8 mouse cellular contexts compared by ENCODE assay signal in the genomic region with DNA sequence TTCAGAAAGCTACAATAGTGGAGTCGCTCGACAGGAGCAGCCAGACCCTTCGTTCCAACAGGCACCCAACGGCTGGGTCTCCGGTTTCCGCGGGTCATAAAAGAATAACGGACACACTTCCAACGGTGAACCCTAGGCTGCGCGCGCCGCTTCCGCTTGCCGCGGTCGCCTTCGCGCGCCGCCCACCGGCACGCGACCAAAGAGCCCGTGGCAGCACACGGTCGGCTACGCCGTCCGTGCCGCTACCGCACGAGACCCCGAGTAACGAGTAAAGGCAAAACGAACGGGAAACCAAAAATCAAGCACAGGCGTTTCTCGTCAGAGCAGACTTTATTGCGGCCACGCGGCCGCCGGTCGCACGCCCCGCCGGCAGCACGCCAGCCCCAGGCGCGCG. TPM values are rescaled to one million over a fixed set of nuclear protein-coding genes. Genes with fewer than 3 reads are reported as not detected.
DNase-seq lines count a peak whose midpoint lies in the region; ATAC-seq and TF ChIP-seq lines count a peak whose summit lies in the region.

No protein-coding gene starts in this region.

- ATAC-seq in forebrain, embryonic 11.5 days (replicated peaks; ENCODE audit: low FRiP score) = peak; percentile 53
- ATAC-seq in heart, postnatal 0 days (ENCODE audit: insufficient read depth, low read depth) = peak; percentile 45
- peak; percentile 21 for ATAC-seq in lung, embryonic 15.5 days (ENCODE audit: borderline replicate concordance, extremely low read depth, low FRiP score, low TSS enrichment)

- no peak for TF ChIP-seq CTCF in heart, postnatal 0 days (IDR thresholded peaks at IDR 0.05; ENCODE audit: low read depth)
- TF ChIP-seq CTCF in layer of hippocampus, adult 2 months (conservative IDR thresholded peaks at IDR 0.05) = peak; percentile 41
- TF ChIP-seq CTCF in thymus, adult 2 months (IDR thresholded peaks at IDR 0.05; ENCODE audit: borderline replicate concordance, control insufficient read depth, extremely low read depth, insufficient read depth, low read length, poor library complexity) = peak; percentile 31; the same call in 1 of the 2 replicates

- WGBS in forebrain, embryonic 11.5 days = under 1% methylated on average over 47 of the region's 52 CpGs
- WGBS in heart, postnatal 0 days = under 1% methylated on average over 52 of the region's 52 CpGs
- WGBS in lung, embryonic 15.5 days = 0% methylated on average over 52 of the region's 52 CpGs
- WGBS in thymus, adult 2 months = under 1% methylated on average over 52 of the region's 52 CpGs

- peak; percentile 58; the same call in 1 of the 2 replicates for TF ChIP-seq POLR2A in thymus, adult 2 months (IDR thresholded peaks at IDR 0.05; ENCODE audit: control insufficient read depth, extremely low read depth, insufficient read depth, low read length, poor library complexity)

- peak overlapping the region; percentile 97 for H3K27ac ChIP-seq in forebrain, embryonic 11.5 days (ENCODE audit: low read depth, low read length)
- peak overlapping the region; percentile 99 for H3K27ac ChIP-seq in heart, postnatal 0 days (ENCODE audit: low read depth)
- H3K27ac ChIP-seq in layer of hippocampus, adult 2 months = peak overlapping the region; percentile 97
- H3K27ac ChIP-seq in lung, embryonic 15.5 days = peak overlapping the region; percentile 100
- H3K27ac ChIP-seq in thymus, adult 2 months (ENCODE audit: control insufficient read depth, insufficient read depth, low read length) = peak overlapping the region; percentile 82

- H3K27me3 ChIP-seq in forebrain, embryonic 11.5 days (ENCODE audit: control insufficient read depth, insufficient read depth, low read length) = no peaks in the 10 kb centered on the region
- H3K27me3 ChIP-seq in heart, postnatal 0 days (ENCODE audit: control insufficient read depth, insufficient read depth, low read length) = no peaks in the 10 kb centered on the region
- no peaks in the 10 kb centered on the region for H3K27me3 ChIP-seq in lung, embryonic 15.5 days
- no peaks in the 10 kb centered on the region for H3K27me3 ChIP-seq in thymus, adult 2 months (ENCODE audit: control insufficient read depth, insufficient read depth, low read length)

- no peak for TF ChIP-seq EP300 in heart, postnatal 0 days (IDR thresholded peaks at IDR 0.05; ENCODE audit: low read depth)

- H3K4me2 ChIP-seq in forebrain, embryonic 11.5 days (ENCODE audit: low read depth, low read length, severe bottlenecking) = peak overlapping the region; percentile 49
- peak overlapping the region; percentile 62 for H3K4me2 ChIP-seq in heart, postnatal 0 days (ENCODE audit: low read depth, low read length)
- H3K4me2 ChIP-seq in lung, embryonic 15.5 days = peak overlapping the region; percentile 59

- no peaks in the 10 kb centered on the region for H3K9me3 ChIP-seq in forebrain, embryonic 11.5 days (ENCODE audit: control insufficient read depth, low read length)
- H3K9me3 ChIP-seq in heart, postnatal 0 days (replicated peaks; ENCODE audit: control insufficient read depth, low read length) = no peaks in the 10 kb centered on the region
- no peaks in the 10 kb centered on the region for H3K9me3 ChIP-seq in lung, embryonic 15.5 days

- H3K36me3 ChIP-seq in forebrain, embryonic 11.5 days (ENCODE audit: control insufficient read depth, insufficient read depth, low read length) = no peaks in the 10 kb centered on the region
- no peaks in the 10 kb centered on the region for H3K36me3 ChIP-seq in heart, postnatal 0 days (replicated peaks; ENCODE audit: control insufficient read depth, insufficient read depth, low read length)
- H3K36me3 ChIP-seq in lung, embryonic 15.5 days = no peaks in the 10 kb centered on the region
- no peaks in the 10 kb centered on the region for H3K36me3 ChIP-seq in thymus, adult 2 months (ENCODE audit: control insufficient read depth, insufficient read depth, low read length)

- peaks cover 6% of the 10 kb centered on the region; the same call in 1 of the 2 replicates for H3K4me1 ChIP-seq in forebrain, embryonic 11.5 days (replicated peaks; ENCODE audit: control insufficient read depth, insufficient read depth, low read length)
- peaks cover 13% of the 10 kb centered on the region for H3K4me1 ChIP-seq in heart, postnatal 0 days (ENCODE audit: control insufficient read depth, insufficient read depth)
- H3K4me1 ChIP-seq in lung, embryonic 15.5 days = peaks cover 34% of the 10 kb centered on the region
- H3K4me1 ChIP-seq in thymus, adult 2 months (replicated peaks; ENCODE audit: control insufficient read depth, insufficient read depth, low read length) = 0 out of 2 replicates have a peak, but pooled peaks cover 2% of the 10 kb centered on the region

- peak overlapping the region; percentile 89 for H3K9ac ChIP-seq in forebrain, embryonic 11.5 days (ENCODE audit: low read length)
- peak overlapping the region; percentile 84 for H3K9ac ChIP-seq in heart, postnatal 0 days (replicated peaks; ENCODE audit: low read depth, low read length)
- H3K9ac ChIP-seq in lung, embryonic 15.5 days = peak overlapping the region; percentile 70

- DNase-seq in ES-CJ7 (ENCODE audit: low read depth, low spot score) = peak; percentile 85
- DNase-seq in c-Kit-positive CD71-positive TER-119-negative erythroid progenitor cells, embryonic 14.5 days (ENCODE audit: low read depth) = peak; percentile 73
- DNase-seq in forebrain, embryonic 11.5 days (ENCODE audit: low spot score) = peak; percentile 89
- peak; percentile 88 for DNase-seq in heart, postnatal 0 days (ENCODE audit: low spot score)
- peak; percentile 75 to 82 for DNase-seq in layer of hippocampus, adult 2 months (ENCODE audit: low spot score in 2 of 2)
- peak; percentile 62 for DNase-seq in ovary, adult 18-20 months (ENCODE audit: low spot score)
- DNase-seq in thymus, adult 2 months = peak; percentile 82

- H3K4me3 ChIP-seq in forebrain, embryonic 11.5 days (ENCODE audit: low read depth, low read length) = peak overlapping the region; percentile 100
- H3K4me3 ChIP-seq in heart, postnatal 0 days (ENCODE audit: low read depth, low read length) = peak overlapping the region; percentile 97
- H3K4me3 ChIP-seq in layer of hippocampus, adult 2 months = peak overlapping the region; percentile 93
- peak overlapping the region; percentile 99 for H3K4me3 ChIP-seq in lung, embryonic 15.5 days
- H3K4me3 ChIP-seq in thymus, adult 2 months (ENCODE audit: control insufficient read depth, insufficient read depth, low read length) = peak overlapping the region; percentile 68

RNA-seq across cellular contexts. Expression of a gene that starts 0.6 kb away (rescaled TPM):
- polyA plus RNA-seq in forebrain, embryonic 11.5 days (2014; fragmentation: Nextera tagmentation; extraction: Ambion mirVana) = 20.8 and 22.1 TPM in 2 replicates
- total RNA-seq in heart, postnatal 0 days (2014; rRNA removed; ENCODE audit: low replicate concordance) = 21.5 and 32.7 TPM in 2 replicates
- polyA plus RNA-seq in heart, postnatal 0 days (2015; fragmentation: Nextera tagmentation; extraction: Ambion mirVana) = 7.1 and 7.6 TPM in 2 replicates
- 10 to 100 TPM; 45.0 to 53.7 TPM for total RNA-seq in layer of hippocampus, adult 2 months (2021)
- polyA plus RNA-seq in lung, embryonic 15.5 days (2015; fragmentation: Nextera tagmentation; extraction: Ambion mirVana) = 19.3 and 21.6 TPM in 2 replicates
- polyA plus RNA-seq in thymus, adult 2 months (2012; rRNA removed) = 37.8 and 48.3 TPM in 2 replicates

RNA-seq across cellular contexts. Expression of a gene that starts 43.5 kb away (rescaled TPM):
- 13.8 and 14.6 TPM in 2 replicates for polyA plus RNA-seq in forebrain, embryonic 11.5 days (2014; fragmentation: Nextera tagmentation; extraction: Ambion mirVana)
- 4.4 and 7.0 TPM in 2 replicates for total RNA-seq in heart, postnatal 0 days (2014; rRNA removed; ENCODE audit: low replicate concordance)
- 2.4 and 3.0 TPM in 2 replicates for polyA plus RNA-seq in heart, postnatal 0 days (2015; fragmentation: Nextera tagmentation; extraction: Ambion mirVana)
- 10 to 100 TPM; 21.7 to 23.3 TPM for total RNA-seq in layer of hippocampus, adult 2 months (2021)
- 8.0 and 8.6 TPM in 2 replicates for polyA plus RNA-seq in lung, embryonic 15.5 days (2015; fragmentation: Nextera tagmentation; extraction: Ambion mirVana)
- polyA plus RNA-seq in thymus, adult 2 months (2012; rRNA removed) = 20.4 and 24.4 TPM in 2 replicates

RNA-seq across cellular contexts. Expression of a gene that starts 43.7 kb away (rescaled TPM):
- polyA plus RNA-seq in forebrain, embryonic 11.5 days (2014; fragmentation: Nextera tagmentation; extraction: Ambion mirVana) = 10.0 and 12.2 TPM in 2 replicates
- total RNA-seq in heart, postnatal 0 days (2014; rRNA removed; ENCODE audit: low replicate concordance) = 11.3 and 15.3 TPM in 2 replicates
- polyA plus RNA-seq in heart, postnatal 0 days (2015; fragmentation: Nextera tagmentation; extraction: Ambion mirVana) = 4.4 and 5.9 TPM in 2 replicates
- total RNA-seq in layer of hippocampus, adult 2 months (2021) = 1 to 10 TPM; 9.2 to 9.6 TPM
- 9.7 and 10.1 TPM in 2 replicates for polyA plus RNA-seq in lung, embryonic 15.5 days (2015; fragmentation: Nextera tagmentation; extraction: Ambion mirVana)
- polyA plus RNA-seq in thymus, adult 2 months (2012; rRNA removed) = 26.1 and 28.2 TPM in 2 replicates

Comparison
In these comparisons a context has a peak if more than half of its experiments do, and no peak if none do; other contexts are left out.
1. Peak in every context shown above with its lines: DNase-seq, ATAC-seq, H3K4me3 ChIP-seq and H3K27ac ChIP-seq.